Mouse (Mus musculus) MEL (cell line): Measurements from ENCODE around the gene Rala. TPM values are rescaled to one million over a fixed set of nuclear protein-coding genes. Genes with fewer than 3 reads are reported as not detected.

ENCODE experiments used
- DNase-seq: peaks from one replicate; pipeline ENCODE4 v3.0.0; 2011; ENCODE audit warnings: low read depth, low spot score
- H3K27ac ChIP-seq: 2 replicates; pipeline ENCODE4 v1.5.1; 2012; ENCODE audit warnings: low read depth, mild to moderate bottlenecking, control low read depth, low read length, moderate library complexity; ENCODE audit not compliant: control insufficient read depth
- H3K27me3 ChIP-seq, 2 experiments: fragments of 150-350 bp in 1 of 2; sonication (generic) in 1 of 2; 2 replicates each; pipeline ENCODE4 v1.6.1; 2012; ENCODE audit warnings: low read length in 2 of 2, mild to moderate bottlenecking in 2 of 2, improper control_type of control experiment in 1 of 2, moderate library complexity in 1 of 2; ENCODE audit not compliant: insufficient read depth in 2 of 2, control insufficient read depth in 1 of 2
- H3K36me3 ChIP-seq, 2 experiments: 2 replicates each; pipeline ENCODE4 v1.6.1; 2012 to 2014; ENCODE audit warnings: low read length in 2 of 2, improper control_type of control experiment in 1 of 2, inconsistent platforms in 1 of 2, mild to moderate bottlenecking in 1 of 2; ENCODE audit not compliant: insufficient read depth in 2 of 2, control insufficient read depth in 1 of 2
- H3K4me1 ChIP-seq, 2 experiments: fragments of 150-350 bp in 1 of 2; sonication (generic) in 1 of 2; 2 replicates each; pipeline ENCODE4 v1.6.1; 2012; ENCODE audit warnings: low read length in 2 of 2, improper control_type of control experiment in 1 of 2, mild to moderate bottlenecking in 1 of 2; ENCODE audit not compliant: insufficient read depth in 2 of 2, control insufficient read depth in 1 of 2
- H3K4me3 ChIP-seq, 2 experiments: fragments of 150-350 bp in 1 of 2; sonication (generic) in 1 of 2; 2 replicates each; pipeline ENCODE4 v1.5.1; 2012; ENCODE audit warnings: low read depth in 2 of 2, low read length in 2 of 2, mild to moderate bottlenecking in 2 of 2, moderate library complexity in 2 of 2, control low read depth in 1 of 2, improper control_type of control experiment in 1 of 2; ENCODE audit not compliant: control insufficient read depth in 1 of 2, insufficient read depth in 1 of 2
- H3K79me2 ChIP-seq: 2 replicates; pipeline ENCODE4 v1.6.1; 2012; ENCODE audit warnings: mild to moderate bottlenecking, low read length, moderate library complexity; ENCODE audit not compliant: control insufficient read depth, poor library complexity, insufficient read depth
- H3K9ac ChIP-seq: 2 replicates; pipeline ENCODE4 v1.6.1; 2012; ENCODE audit warnings: low read depth, mild to moderate bottlenecking, control low read depth, low read length, moderate library complexity; ENCODE audit not compliant: control insufficient read depth, poor library complexity, severe bottlenecking
- H3K9me3 ChIP-seq: fragments of 150-350 bp; sonication (generic); replicated peaks from 2 replicates; pipeline ENCODE4 v1.6.1; 2012; ENCODE audit warnings: mild to moderate bottlenecking, low read length, improper control_type of control experiment, moderate library complexity; ENCODE audit not compliant: insufficient read depth
- BHLHE40 ChIP-seq: IDR thresholded peaks from 2 replicates; pipeline ENCODE4 v1.6.1; 2012; ENCODE audit warnings: low read depth, mild to moderate bottlenecking, inconsistent platforms, low read length, improper control_type of control experiment, borderline replicate concordance
- CHD1 ChIP-seq: IDR thresholded peaks from 2 replicates; pipeline ENCODE4 v1.6.1; 2012; ENCODE audit warnings: low read depth, mild to moderate bottlenecking, inconsistent platforms, low read length, improper control_type of control experiment
- CHD2 ChIP-seq: IDR thresholded peaks from 2 replicates; pipeline ENCODE4 v1.6.1; 2011; ENCODE audit warnings: low read length, improper control_type of control experiment
- CTCF ChIP-seq, 3 experiments: IDR thresholded peaks in 2 of 3; conservative IDR thresholded peaks in 1 of 3; 2 replicates each; pipeline ENCODE4 v1.5.1; 2011 to 2012; ENCODE audit warnings: low read length in 3 of 3, low read depth in 2 of 3, mild to moderate bottlenecking in 2 of 3, improper control_type of control experiment in 1 of 3, inconsistent platforms in 1 of 3, mixed read lengths in 1 of 3, moderate library complexity in 1 of 3; ENCODE audit not compliant: control insufficient read depth in 1 of 3, insufficient read depth in 1 of 3, poor library complexity in 1 of 3, severe bottlenecking in 1 of 3
- E2F4 ChIP-seq: IDR thresholded peaks from 2 replicates; pipeline ENCODE4 v1.6.1; 2011; ENCODE audit warnings: low read depth, low read length, improper control_type of control experiment, borderline replicate concordance
- ELF1 ChIP-seq: IDR thresholded peaks from 2 replicates; pipeline ENCODE4 v1.6.1; 2014; ENCODE audit warnings: low read depth, mild to moderate bottlenecking, inconsistent platforms, low read length, improper control_type of control experiment, moderate library complexity
- EP300 ChIP-seq, 2 experiments: IDR thresholded peaks; 2 replicates each; pipeline ENCODE4 v1.6.1; 2011; ENCODE audit warnings: improper control_type of control experiment in 2 of 2, low read length in 2 of 2, low read depth in 1 of 2, mild to moderate bottlenecking in 1 of 2
- GATA1 ChIP-seq: IDR thresholded peaks from 2 replicates; pipeline ENCODE4 v1.6.1; 2011; ENCODE audit warnings: low read depth, low read length, improper control_type of control experiment
- HCFC1 ChIP-seq: IDR thresholded peaks from 2 replicates; pipeline ENCODE4 v1.6.1; 2012; ENCODE audit warnings: low read depth, mild to moderate bottlenecking, inconsistent platforms, low read length, improper control_type of control experiment, moderate library complexity
- JUND ChIP-seq: IDR thresholded peaks from 2 replicates; pipeline ENCODE4 v1.6.1; 2011; ENCODE audit warnings: low read depth, mild to moderate bottlenecking, improper control_type of control experiment, low read length
- KAT2A ChIP-seq: conservative IDR thresholded peaks from 2 replicates; pipeline ENCODE4 v1.6.1; 2012; ENCODE audit warnings: low read depth, low read length, improper control_type of control experiment, inconsistent platforms
- MAFK ChIP-seq: IDR thresholded peaks from 2 replicates; pipeline ENCODE4 v1.6.1; 2011; ENCODE audit warnings: low read depth, mild to moderate bottlenecking, low read length, improper control_type of control experiment, borderline replicate concordance
- MAX ChIP-seq: IDR thresholded peaks from 2 replicates; pipeline ENCODE4 v1.6.1; 2011; ENCODE audit warnings: low read length, improper control_type of control experiment
- MAZ ChIP-seq: IDR thresholded peaks from 2 replicates; pipeline ENCODE4 v1.6.1; 2012; ENCODE audit warnings: low read depth, mild to moderate bottlenecking, inconsistent platforms, low read length, improper control_type of control experiment
- MEF2A ChIP-seq: IDR thresholded peaks from 2 replicates; pipeline ENCODE4 v1.6.1; 2014; ENCODE audit warnings: low read depth, mild to moderate bottlenecking, inconsistent platforms, low read length, improper control_type of control experiment; ENCODE audit not compliant: poor library complexity, insufficient replicate concordance, severe bottlenecking; ENCODE audit errors: extremely low read depth
- MXI1 ChIP-seq: IDR thresholded peaks from 2 replicates; pipeline ENCODE4 v1.6.1; 2011; ENCODE audit warnings: mild to moderate bottlenecking, low read depth, low read length, improper control_type of control experiment
- NELFE ChIP-seq: IDR thresholded peaks from 2 replicates; pipeline ENCODE4 v1.6.1; 2011; ENCODE audit warnings: low read depth, low read length, improper control_type of control experiment
- NRF1 ChIP-seq: IDR thresholded peaks from 2 replicates; pipeline ENCODE4 v1.6.1; 2014; ENCODE audit warnings: low read depth, mild to moderate bottlenecking, inconsistent platforms, low read length, improper control_type of control experiment, moderate library complexity; ENCODE audit not compliant: poor library complexity, insufficient read depth, severe bottlenecking
- POLR2A ChIP-seq, 2 experiments: IDR thresholded peaks; 2 replicates each; pipeline ENCODE4 v1.6.1; 2011 to 2012; ENCODE audit warnings: low read length in 2 of 2, mild to moderate bottlenecking in 2 of 2, control low read depth in 1 of 2, improper control_type of control experiment in 1 of 2, low read depth in 1 of 2, moderate library complexity in 1 of 2; ENCODE audit not compliant: control insufficient read depth in 1 of 2, insufficient read depth in 1 of 2, poor library complexity in 1 of 2
- POLR2AphosphoS2 ChIP-seq: IDR thresholded peaks from 2 replicates; pipeline ENCODE4 v1.6.1; 2011; ENCODE audit warnings: low read length, improper control_type of control experiment
- POLR2AphosphoS5 ChIP-seq: IDR thresholded peaks from 2 replicates; pipeline ENCODE4 v1.6.1; 2012; ENCODE audit warnings: low read depth, borderline replicate concordance, mild to moderate bottlenecking, inconsistent platforms, low read length, moderate library complexity, mixed read lengths
- RAD21 ChIP-seq: IDR thresholded peaks from 2 replicates; pipeline ENCODE4 v1.6.1; 2011; ENCODE audit warnings: mild to moderate bottlenecking, low read depth, low read length, improper control_type of control experiment
- RCOR1 ChIP-seq: IDR thresholded peaks from 2 replicates; pipeline ENCODE4 v1.6.1; 2012; ENCODE audit warnings: low read depth, mild to moderate bottlenecking, inconsistent platforms, low read length, improper control_type of control experiment
- SIN3A ChIP-seq: IDR thresholded peaks from 2 replicates; pipeline ENCODE4 v1.6.1; 2012; ENCODE audit warnings: low read length, improper control_type of control experiment, inconsistent platforms
- TAL1 ChIP-seq: IDR thresholded peaks from 2 replicates; pipeline ENCODE4 v1.6.1; 2012; ENCODE audit warnings: mild to moderate bottlenecking, inconsistent platforms, low read length, moderate library complexity, mixed read lengths
- TBP ChIP-seq: IDR thresholded peaks from 2 replicates; pipeline ENCODE4 v1.8.0; 2011; ENCODE audit warnings: low read depth, low read length, improper control_type of control experiment
- TCF12 ChIP-seq: IDR thresholded peaks from 2 replicates; pipeline ENCODE4 v1.6.1; 2014; ENCODE audit warnings: low read depth, mild to moderate bottlenecking, inconsistent platforms, low read length, improper control_type of control experiment, moderate library complexity
- UBTF ChIP-seq: IDR thresholded peaks from 2 replicates; pipeline ENCODE4 v1.6.1; 2012; ENCODE audit warnings: low read depth, mild to moderate bottlenecking, inconsistent platforms, low read length, improper control_type of control experiment, moderate library complexity, borderline replicate concordance; ENCODE audit not compliant: insufficient read depth
- USF1 ChIP-seq: IDR thresholded peaks from 2 replicates; pipeline ENCODE4 v1.6.1; 2014; ENCODE audit warnings: low read depth, mild to moderate bottlenecking, inconsistent platforms, low read length, improper control_type of control experiment, moderate library complexity
- USF2 ChIP-seq, 2 experiments: IDR thresholded peaks; 2 replicates each; pipeline ENCODE4 v1.6.1; 2011 to 2012; ENCODE audit warnings: improper control_type of control experiment in 2 of 2, low read length in 2 of 2, borderline replicate concordance in 1 of 2, inconsistent platforms in 1 of 2, low read depth in 1 of 2, mild to moderate bottlenecking in 1 of 2; ENCODE audit not compliant: insufficient read depth in 1 of 2
- ZC3H11A ChIP-seq: IDR thresholded peaks from 2 replicates; pipeline ENCODE4 v1.6.1; 2012; ENCODE audit warnings: low read depth, mild to moderate bottlenecking, inconsistent platforms, low read length, improper control_type of control experiment
- ZKSCAN1 ChIP-seq: IDR thresholded peaks from 2 replicates; pipeline ENCODE4 v1.6.1; 2012; ENCODE audit warnings: low read depth, mild to moderate bottlenecking, inconsistent platforms, low read length, improper control_type of control experiment, moderate library complexity
- ZMIZ1 ChIP-seq: IDR thresholded peaks from 2 replicates; pipeline ENCODE4 v1.6.1; 2012; ENCODE audit warnings: low read depth, mild to moderate bottlenecking, inconsistent platforms, low read length, improper control_type of control experiment, moderate library complexity
- ZNF384 ChIP-seq: IDR thresholded peaks from 2 replicates; pipeline ENCODE4 v1.6.1; 2012; ENCODE audit warnings: low read depth, mild to moderate bottlenecking, inconsistent platforms, low read length, improper control_type of control experiment
- polyA plus RNA-seq, 2 experiments: library from polyadenylated mRNA; stranded (reverse) in 1 of 2; unstranded in 1 of 2; fragments of >175 nt in 1 of 2; fragments of >200 nt in 1 of 2; gene quantifications; 2 replicates each; pipeline versions ENCODE4 v1.2.1 to v1.2.4; 2012; ENCODE audit warnings: low replicate concordance in 2 of 2, low read depth in 1 of 2; ENCODE audit not compliant: insufficient read length in 2 of 2, insufficient read depth in 1 of 2, missing spikeins in 1 of 2
- total RNA-seq: library from RNA; depleted of rRNA; stranded (reverse); fragments of 300-350 nt; gene quantifications from 2 replicates; pipeline ENCODE4 v1.2.3, GENCODE M21; 2012

Rala gene
- total and polyA plus RNA-seq, 3 experiments, result 12.9 to 30.7 TPM; not detected in 1

DNA sequence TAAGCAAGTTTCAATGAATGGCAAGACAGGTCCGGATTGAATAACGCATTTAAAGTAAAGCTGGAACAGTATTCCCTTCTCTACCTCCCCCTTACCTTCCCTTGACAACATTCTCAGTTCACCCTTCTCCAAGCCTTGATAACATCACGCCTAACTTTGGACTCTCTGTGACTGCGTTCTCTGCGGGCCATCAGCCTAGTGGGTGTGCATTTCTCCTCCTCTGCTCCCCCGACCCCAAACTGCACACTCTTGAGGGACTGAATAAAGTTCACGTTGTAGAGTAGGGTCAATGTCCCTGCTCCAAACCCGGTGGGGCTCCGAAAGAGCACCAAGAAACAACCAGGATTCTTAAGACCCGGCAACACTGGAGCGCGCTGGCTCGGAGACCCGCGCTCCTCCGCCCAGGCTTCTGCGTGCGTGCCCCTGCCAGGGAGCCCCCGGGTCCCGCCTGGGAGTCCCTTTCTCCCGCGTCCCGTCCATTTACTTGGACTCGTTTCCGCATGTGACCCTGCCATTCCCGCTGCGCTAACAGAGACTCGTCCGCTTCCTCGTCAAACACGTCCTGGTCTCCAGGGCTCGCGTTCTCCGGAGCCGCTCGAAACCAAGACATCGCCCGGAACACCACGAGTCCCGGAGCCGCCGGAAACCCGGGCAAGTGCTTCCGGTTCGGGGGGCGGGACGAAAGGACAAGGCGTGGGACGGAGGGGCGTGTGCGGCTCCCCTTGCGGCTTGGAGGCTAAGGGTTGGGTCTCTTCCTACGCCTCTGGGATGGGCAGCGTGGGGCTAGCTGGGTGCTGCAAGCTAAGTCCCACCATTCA lies 48.9 kb upstream of the Rala start, which contains the start of gene Yae1d1:
Gene Yae1d1 (minus strand): TSS at position 653 of the 818 bp plus-strand sequence.
- Histone ChIP-seq H3K36me3 (peaks cover 0 to 10% of the 10 kb centered on the region in 2 experiments; a peak in 3 of 4 replicates), H3K9me3 (no peaks in the 10 kb centered on the region), H3K4me1 (peaks cover 0 to 8% of the 10 kb centered on the region in 2 experiments; a peak in 1 of 4 replicates), H3K79me2 (peaks cover 4% of the 10 kb centered on the region), H3K27ac (0 out of 2 replicates have a peak within 1 kb of the TSS, but pooled peaks have one; percentile 23), H3K27me3 (peaks cover 0 to 3% of the 10 kb centered on the region in 2 experiments; a peak in 1 of 4 replicates), H3K4me3 (peak within 1 kb of the TSS; percentile 75 to 91), H3K9ac (peak within 1 kb of the TSS; percentile 85)
- peak; percentile 89 for DNase-seq
- TF ChIP-seq POLR2AphosphoS5 (no peak), ZC3H11A (no peak), JUND (no peak), NRF1 (no peak), CHD1 (no peak), MAFK (no peak), GATA1 (no peak), USF2 (IDR thresholded peaks at IDR 0.05; ENCODE audit: borderline replicate concordance in 1 of 2, insufficient read depth in 1 of 2, low read depth in 1 of 2, low read length in 2 of 2) (no peak), CHD2 (peak; percentile 44), RCOR1 (0 out of 2 replicates have a peak, but pooled peaks have one; percentile 23), HCFC1 (peak; percentile 92), POLR2A (IDR thresholded peaks at IDR 0.05; ENCODE audit: control insufficient read depth in 1 of 2, insufficient read depth in 1 of 2, low read depth in 1 of 2, low read length in 2 of 2, poor library complexity in 1 of 2) (peak; percentile 78 to 81), ZMIZ1 (no peak), BHLHE40 (no peak), MAZ (peak; percentile 64; the same call in 1 of the 2 replicates), CTCF (IDR thresholded peaks at IDR 0.05 in 2 of 3, conservative IDR thresholded peaks at IDR 0.05 in 1 of 3; ENCODE audit: control insufficient read depth in 1 of 3, insufficient read depth in 1 of 3, low read depth in 2 of 3, low read length in 3 of 3, poor library complexity in 1 of 3, severe bottlenecking in 1 of 3) (peak in 2 of 3 experiments; percentile 47 to 55; a peak in 4 of 6 replicates), MXI1 (peak; percentile 92), KAT2A (peak; percentile 67; the same call in 1 of the 2 replicates), TCF12 (no peak), MAX (peak; percentile 77), UBTF (no peak), ELF1 (peak; percentile 62; the same call in 1 of the 2 replicates), ZKSCAN1 (no peak), RAD21 (no peak), SIN3A (peak; percentile 91), EP300 (IDR thresholded peaks at IDR 0.05; ENCODE audit: low read depth in 1 of 2, low read length in 2 of 2) (no peak; a peak in 1 of 4 replicates), TAL1 (no peak), E2F4 (no peak), POLR2AphosphoS2 (0 out of 2 replicates have a peak, but pooled peaks have one; percentile 63), MEF2A (no peak), USF1 (0 out of 2 replicates have a peak, but pooled peaks have one; percentile 15), TBP (peak; percentile 18; the same call in 1 of the 2 replicates), ZNF384 (no peak), NELFE (peak; percentile 88)
